Mouse (Mus musculus) embryonic fibroblast, embryonic 13.5 days (primary cell): ENCODE measurements around the gene Ccdc126.

Experiments used
- CTCF ChIP-seq: IDR thresholded peaks from 2 replicates; pipeline ENCODE4 v1.5.1; 2011; ENCODE audit warnings: mild to moderate bottlenecking, control low read depth, low read length, moderate library complexity, borderline replicate concordance; ENCODE audit not compliant: insufficient read depth
- POLR2A ChIP-seq: IDR thresholded peaks from 2 replicates; pipeline ENCODE4 v1.6.1; 2011; ENCODE audit warnings: low read depth, mild to moderate bottlenecking, control low read depth, low read length, moderate library complexity

DNA sequence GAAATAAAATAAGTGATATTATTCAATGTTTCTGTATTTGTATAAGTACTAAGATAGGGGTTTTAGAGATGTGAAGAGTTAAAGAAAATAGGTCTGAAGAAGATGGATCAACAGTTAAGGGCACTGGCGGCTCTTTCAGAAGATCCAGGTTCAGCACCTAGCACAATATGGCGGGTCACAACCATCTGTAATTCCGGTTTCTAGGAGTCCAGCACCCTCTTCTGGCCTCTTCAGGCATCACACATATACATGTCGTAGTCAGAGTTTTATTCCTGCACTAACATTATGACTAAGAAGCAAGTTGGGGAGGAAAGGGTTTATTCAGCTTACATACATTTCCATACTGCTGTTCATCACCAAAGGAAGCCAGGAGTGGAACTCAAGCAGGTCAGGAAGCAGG, 36.1 kb downstream of the Ccdc126 start:
- TF ChIP-seq CTCF (no peak), POLR2A (no peak)
